1 mouse cellular context compared by ENCODE assay signal in the genomic region with DNA sequence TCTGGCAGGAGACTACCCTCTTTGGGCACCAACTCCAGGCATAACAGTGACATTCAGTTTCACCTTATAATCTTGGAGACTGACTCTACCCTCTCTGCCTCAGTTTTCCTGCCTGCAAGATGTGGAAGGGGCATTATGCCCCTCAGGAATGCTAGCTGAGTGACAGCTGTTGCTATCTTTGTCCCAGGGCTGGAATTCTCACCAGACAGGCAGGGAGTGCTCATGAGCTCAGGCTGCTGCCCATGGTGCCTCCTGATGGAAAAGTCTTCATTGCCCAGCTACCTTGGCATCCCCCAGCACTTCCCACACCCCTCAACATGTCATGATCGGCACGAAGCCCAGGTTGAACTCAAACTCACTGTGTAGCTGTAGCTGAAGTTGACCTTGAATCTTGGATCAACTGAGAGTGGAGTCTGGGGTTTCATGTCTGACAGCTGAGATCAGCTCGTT.
A peak's percentile ranks its signal among the peaks of the same experiment; 100 is the strongest.
TF ChIP-seq lines count a peak whose summit lies in the region.

No protein-coding gene starts in this region.

TF ChIP-seq in CH12.LX, 34 proteins besides CTCF, POLR2A, EP300 and RAD21:
- peak; percentile 53; the same call in 1 of the 2 replicates for TF ChIP-seq POLR2AphosphoS2 (IDR thresholded peaks at IDR 0.05; ENCODE audit: low read depth, low read length)
- TF ChIP-seq USF1 (IDR thresholded peaks at IDR 0.05; ENCODE audit: low read depth, low read length), result no peak
